Mouse (Mus musculus) heart, postnatal 0 days (tissue): Measurements from ENCODE around the gene C6.

Experiments
- CTCF ChIP-seq: IDR thresholded peaks from 2 replicates; pipeline ENCODE4 v1.5.1; 2016; ENCODE audit warnings: antibody characterized with exemption, control low read depth, low read depth
- EP300 ChIP-seq: IDR thresholded peaks from 2 replicates; pipeline ENCODE4 v1.6.1; 2016; ENCODE audit warnings: antibody characterized with exemption, low read depth

- TF ChIP-seq EP300 (no peak), CTCF (no peak)
These were observed 63.4 kb downstream of the C6 start for GRCm38 (mm10) chr15:4790378-4790777.
